Mouse (Mus musculus) myocyte (in vitro differentiated cells): ENCODE measurements at regions not wholly inside any gene's neighbourhood (a gene's known extent, or its start where the extent isn't known, plus 50 kb on each side); places are given as distances from the start of the nearest gene placed in this dataset.

Experiments
- H3K27me3 ChIP-seq: one replicate; pipeline ENCODE4 v1.6.1; 2011; ENCODE audit not compliant: control insufficient read depth, insufficient read depth, insufficient read length
- H3K36me3 ChIP-seq: one replicate; pipeline ENCODE4 v1.6.1; 2011; ENCODE audit not compliant: control insufficient read depth, insufficient read depth
- H3K4me2 ChIP-seq: one replicate; pipeline ENCODE4 v1.6.1; 2011; ENCODE audit warnings: low read depth, control low read depth
- H3K4me3 ChIP-seq: one replicate; pipeline ENCODE4 v1.5.1; 2011; ENCODE audit warnings: mild to moderate bottlenecking, control low read depth, moderate library complexity
- H3K79me2 ChIP-seq: one replicate; pipeline ENCODE4 v1.6.1; 2011; ENCODE audit not compliant: control insufficient read depth, insufficient read depth
- H3ac ChIP-seq: one replicate; pipeline ENCODE4 v1.6.1; 2011; ENCODE audit not compliant: control insufficient read depth, insufficient read length
- CEBPB ChIP-seq: IDR thresholded peaks from 2 replicates; pipeline ENCODE4 v1.6.1; 2011; ENCODE audit warnings: mild to moderate bottlenecking, moderate library complexity; ENCODE audit not compliant: poor library complexity, insufficient read depth, severe bottlenecking
- E2F4 ChIP-seq: IDR thresholded peaks from one replicate; pipeline ENCODE4 v1.6.1; 2011; ENCODE audit warnings: mild to moderate bottlenecking, control low read depth, moderate library complexity; ENCODE audit not compliant: insufficient read depth
- MAX ChIP-seq: IDR thresholded peaks from one replicate; pipeline ENCODE4 v1.6.1; 2011; ENCODE audit warnings: low read depth, mild to moderate bottlenecking, control low read depth
- MYOD1 ChIP-seq, 3 experiments: IDR thresholded peaks; one replicate each; pipeline ENCODE4 v1.6.1; 2011; ENCODE audit warnings: control low read depth in 2 of 3, low read depth in 2 of 3, mild to moderate bottlenecking in 2 of 3, moderate library complexity in 1 of 3; ENCODE audit not compliant: insufficient read length in 2 of 3, control insufficient read depth in 1 of 3
- MYOG ChIP-seq, 3 experiments: IDR thresholded peaks; one replicate each; pipeline ENCODE4 v1.6.1; 2011; ENCODE audit warnings: control low read depth in 2 of 3, low read depth in 2 of 3, mild to moderate bottlenecking in 2 of 3; ENCODE audit not compliant: insufficient read length in 2 of 3, control insufficient read depth in 1 of 3, insufficient read depth in 1 of 3
- POLR2A ChIP-seq: IDR thresholded peaks from one replicate; pipeline ENCODE4 v1.6.1; 2011; ENCODE audit warnings: low read depth, mild to moderate bottlenecking, control low read depth, moderate library complexity; ENCODE audit not compliant: insufficient read length
- POLR2AphosphoS2 ChIP-seq: IDR thresholded peaks from one replicate; pipeline ENCODE4 v1.6.1; 2011; ENCODE audit warnings: low read depth, control low read depth; ENCODE audit not compliant: insufficient read length
- REST ChIP-seq: IDR thresholded peaks from one replicate; pipeline ENCODE4 v1.6.1; 2011; ENCODE audit warnings: mild to moderate bottlenecking, control low read depth, moderate library complexity; ENCODE audit not compliant: insufficient read depth, insufficient read length
- SRF ChIP-seq: IDR thresholded peaks from one replicate; pipeline ENCODE4 v1.6.1; 2011; ENCODE audit warnings: low read depth; ENCODE audit not compliant: control insufficient read depth, insufficient read length
- TCF12 ChIP-seq: IDR thresholded peaks from one replicate; pipeline ENCODE4 v1.6.1; 2011; ENCODE audit warnings: mild to moderate bottlenecking, control low read depth; ENCODE audit not compliant: poor library complexity, insufficient read depth, severe bottlenecking
- TCF3 ChIP-seq: IDR thresholded peaks from one replicate; pipeline ENCODE4 v1.6.1; 2011; ENCODE audit warnings: low read depth, control low read depth; ENCODE audit not compliant: insufficient read length
- USF1 ChIP-seq: IDR thresholded peaks from one replicate; pipeline ENCODE4 v1.6.1; 2011; ENCODE audit warnings: low read depth, mild to moderate bottlenecking, control low read depth, moderate library complexity

GRCm38 (mm10) chr2:72703238-72703637, 227.3 kb downstream of the Cdca7 start:
- H3K27me3 ChIP-seq = peaks cover 39% of the 10 kb centered on the region
- H3ac ChIP-seq = no peak overlapping the region
- no peak overlapping the region for H3K4me2 ChIP-seq
- H3K36me3 ChIP-seq = no peaks in the 10 kb centered on the region
- TF ChIP-seq TCF12 = no peak
- no peak for TF ChIP-seq REST
- TF ChIP-seq USF1 = no peak
- no peak for TF ChIP-seq POLR2A
- no peak for TF ChIP-seq TCF3
- no peak for TF ChIP-seq POLR2AphosphoS2
- TF ChIP-seq SRF = no peak
- TF ChIP-seq CEBPB = no peak
- TF ChIP-seq MAX = no peak
- no peaks in the 10 kb centered on the region for H3K79me2 ChIP-seq
- no peak overlapping the region for H3K4me3 ChIP-seq

GRCm38 (mm10) chr2:72707676-72708659, 232.0 kb downstream of the Cdca7 start:
- H3K79me2 ChIP-seq = no peaks in the 10 kb centered on the region
- no peaks in the 10 kb centered on the region for H3K36me3 ChIP-seq
- H3ac ChIP-seq = no peak overlapping the region
- H3K4me2 ChIP-seq = no peak overlapping the region
- peaks cover 36% of the 10 kb centered on the region for H3K27me3 ChIP-seq
- no peak overlapping the region for H3K4me3 ChIP-seq
- no peak for TF ChIP-seq SRF
- no peak for TF ChIP-seq CEBPB
- no peak for TF ChIP-seq E2F4
- no peak for TF ChIP-seq POLR2AphosphoS2
- no peak for TF ChIP-seq POLR2A
- TF ChIP-seq MYOG (IDR thresholded peaks at IDR 0.05; ENCODE audit: control insufficient read depth in 1 of 3, insufficient read depth in 1 of 3, insufficient read length in 2 of 3, low read depth in 2 of 3) = no peak

DNA sequence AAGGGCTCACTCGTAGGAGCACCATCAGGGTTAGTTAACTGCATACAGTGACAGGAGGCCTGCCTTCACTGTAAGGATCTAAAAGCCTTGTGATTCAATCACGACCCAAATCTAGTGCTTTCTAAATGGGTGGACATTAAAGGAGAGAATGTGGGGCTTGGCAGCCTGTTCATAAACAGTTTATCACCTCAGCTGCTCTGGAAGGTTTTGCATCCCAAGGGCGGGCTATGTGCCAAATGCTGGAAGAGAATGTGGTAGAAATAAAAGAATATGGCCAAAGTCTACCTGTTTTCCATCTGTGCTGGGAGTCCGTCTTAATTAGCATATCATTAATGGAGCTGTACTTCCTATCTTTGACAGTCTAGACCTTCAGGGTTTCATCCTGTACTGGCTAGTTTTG, 241.0 kb downstream of the Cdca7 start:
- Histone ChIP-seq H3K4me3 (no peak overlapping the region), H3K79me2 (no peaks in the 10 kb centered on the region), H3K27me3 (peaks cover 5% of the 10 kb centered on the region), H3K36me3 (no peaks in the 10 kb centered on the region), H3ac (no peak overlapping the region), H3K4me2 (no peak overlapping the region)
- TF ChIP-seq TCF3 (no peak), USF1 (no peak), SRF (no peak), POLR2AphosphoS2 (no peak), E2F4 (no peak), CEBPB (no peak), MYOD1 (IDR thresholded peaks at IDR 0.05; ENCODE audit: control insufficient read depth in 1 of 3, insufficient read length in 2 of 3, low read depth in 2 of 3) (no peak), REST (no peak), POLR2A (no peak), TCF12 (no peak), MAX (no peak), MYOG (IDR thresholded peaks at IDR 0.05; ENCODE audit: control insufficient read depth in 1 of 3, insufficient read depth in 1 of 3, insufficient read length in 2 of 3, low read depth in 2 of 3) (no peak)

DNA sequence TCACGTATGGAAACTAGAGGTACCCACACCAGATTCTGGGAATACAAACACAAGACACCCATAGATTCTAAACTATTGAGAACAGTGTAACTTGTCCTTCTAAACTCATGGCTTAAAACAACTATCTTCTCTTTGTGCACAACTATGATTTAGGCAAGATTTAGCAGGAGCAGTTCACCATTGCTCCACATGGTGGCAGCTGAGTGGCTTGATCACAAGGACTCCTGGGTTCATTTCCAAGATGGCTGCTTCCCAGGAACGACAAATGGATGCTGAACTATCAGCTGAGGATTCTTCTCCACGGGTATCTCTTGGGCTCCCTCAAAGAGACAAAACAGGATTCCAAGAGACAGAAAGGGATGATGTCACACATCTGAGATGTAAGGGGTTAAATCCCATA, 251.5 kb downstream of the Sp3 start:
- Histone ChIP-seq H3K36me3 (no peaks in the 10 kb centered on the region), H3K4me3 (no peak overlapping the region), H3K79me2 (no peaks in the 10 kb centered on the region), H3K27me3 (no peaks in the 10 kb centered on the region), H3ac (no peak overlapping the region), H3K4me2 (no peak overlapping the region)
- no peak for TF ChIP-seq MAX
- TF ChIP-seq E2F4 = no peak
- no peak for TF ChIP-seq POLR2A
- TF ChIP-seq MYOD1 (IDR thresholded peaks at IDR 0.05; ENCODE audit: control insufficient read depth in 1 of 3, insufficient read length in 2 of 3, low read depth in 2 of 3) = no peak
- TF ChIP-seq POLR2AphosphoS2 = no peak
- TF ChIP-seq MYOG (IDR thresholded peaks at IDR 0.05; ENCODE audit: control insufficient read depth in 1 of 3, insufficient read depth in 1 of 3, insufficient read length in 2 of 3, low read depth in 2 of 3) = no peak
- TF ChIP-seq TCF3 = no peak
- TF ChIP-seq TCF12 = no peak
- no peak for TF ChIP-seq SRF
- no peak for TF ChIP-seq REST
- TF ChIP-seq CEBPB = no peak
- TF ChIP-seq USF1 = no peak
